Comparison of ENCODE assay signal across 19 mouse cellular contexts in the genomic region with DNA sequence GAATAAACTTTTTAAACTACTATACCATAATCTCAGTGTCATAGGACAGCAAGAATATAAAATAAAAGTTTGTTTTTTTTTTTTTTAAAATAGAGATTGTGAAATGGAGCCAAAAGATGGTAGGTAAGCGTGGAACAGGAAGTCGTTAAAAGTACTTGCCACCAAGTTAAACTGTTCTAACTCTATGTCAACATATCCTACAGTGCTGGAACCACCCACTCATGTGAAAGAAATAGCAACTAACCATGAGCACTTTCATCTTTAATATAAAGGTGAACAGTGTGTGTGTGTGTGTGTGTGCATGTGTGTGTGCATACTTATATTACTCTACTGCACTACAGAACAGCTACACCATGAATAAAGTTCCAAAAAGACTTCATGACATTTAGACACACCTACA.
"Had no signal": no experiment of that assay in that cellular context is flagged by ENCODE, and none has a peak within 500 bp of the region (broad histone marks: within the 10 kb centered on the region; RNA-seq: fewer than 3 reads in every experiment).

No protein-coding gene starts in this region.

- ATAC-seq: midbrain, embryonic 16.5 days had no signal

- DNase-seq: lung, adult 18-20 months; lung, embryonic 14.5 days; lung, postnatal 14 days; lung, postnatal 4 days; midbrain, embryonic 14.5 days; retina, postnatal 1 day; right cerebral cortex, adult 18-20 months; right cerebral cortex, postnatal 25 days; right cerebral cortex, postnatal 4 days; spleen, adult 18-20 months; thymus, adult 18-20 months; thymus, postnatal 25 days; thymus, postnatal 4 days had no signal

- H3K9me3 ChIP-seq: midbrain, embryonic 10.5 days; midbrain, embryonic 12.5 days; neural tube, embryonic 13.5 days; neural tube, embryonic 15.5 days had no signal

- H3K4me1 ChIP-seq: midbrain, embryonic 10.5 days; midbrain, embryonic 12.5 days; neural tube, embryonic 13.5 days; neural tube, embryonic 15.5 days had no signal

- H3K4me3 ChIP-seq: midbrain, embryonic 10.5 days; midbrain, embryonic 12.5 days; myocyte; neural tube, embryonic 13.5 days; neural tube, embryonic 15.5 days had no signal

- H3K27me3 ChIP-seq: midbrain, embryonic 12.5 days; neural tube, embryonic 13.5 days; neural tube, embryonic 15.5 days had no signal

- H3K9ac ChIP-seq: lung, embryonic 14.5 days; midbrain, embryonic 12.5 days; neural tube, embryonic 13.5 days; neural tube, embryonic 15.5 days had no signal

- H3K4me2 ChIP-seq: lung, embryonic 14.5 days; midbrain, embryonic 12.5 days; neural tube, embryonic 13.5 days; neural tube, embryonic 15.5 days had no signal

- H3K27ac ChIP-seq: midbrain, embryonic 10.5 days; midbrain, embryonic 12.5 days; neural tube, embryonic 13.5 days; neural tube, embryonic 15.5 days had no signal
